Mouse (Mus musculus) CH12.LX (cell line): ENCODE measurements at regions not wholly inside any gene's neighbourhood (a gene's known extent, or its start where the extent isn't known, plus 50 kb on each side); places are given as distances from the start of the nearest gene placed in this dataset.

ENCODE experiments used
- DNase-seq: peaks from one replicate; pipeline ENCODE4 v3.0.0-alpha.2; 2013; ENCODE audit errors: extremely low read depth
- H3K27ac ChIP-seq: 2 replicates; pipeline ENCODE4 v1.5.1; 2012; ENCODE audit warnings: low read depth, mild to moderate bottlenecking, control low read depth, moderate library complexity; ENCODE audit not compliant: insufficient read depth
- H3K27me3 ChIP-seq: replicated peaks from 2 replicates; pipeline ENCODE3; 2012; ENCODE audit warnings: inconsistent platforms
- H3K36me3 ChIP-seq, 2 experiments: replicated peaks in 1 of 2; 2 replicates each; pipeline versions ENCODE3 to v1.6.1; 2012; ENCODE audit warnings: inconsistent platforms in 1 of 2, low read length in 1 of 2, mild to moderate bottlenecking in 1 of 2, mixed read lengths in 1 of 2, moderate library complexity in 1 of 2; ENCODE audit not compliant: control insufficient read depth in 1 of 2, insufficient read depth in 1 of 2
- H3K4me1 ChIP-seq, 2 experiments: 2 replicates each; pipeline ENCODE4 v1.6.1; 2012; ENCODE audit warnings: inconsistent platforms in 1 of 2, moderate library complexity in 1 of 2; ENCODE audit not compliant: insufficient read depth in 2 of 2, control insufficient read depth in 1 of 2
- H3K4me2 ChIP-seq: 2 replicates; pipeline ENCODE4 v1.6.1; 2012; ENCODE audit warnings: low read depth, mild to moderate bottlenecking, control low read depth; ENCODE audit not compliant: poor library complexity, insufficient read depth, severe bottlenecking
- H3K4me3 ChIP-seq, 3 experiments: fragments of 150-350 bp in 1 of 3; sonication (generic) in 1 of 3; replicated peaks in 1 of 3; 2 replicates each; pipeline versions ENCODE3 to v1.5.1; 2011 to 2012; ENCODE audit warnings: low read depth in 2 of 3, low read length in 2 of 3, mild to moderate bottlenecking in 2 of 3, moderate library complexity in 2 of 3, control low read depth in 1 of 3, improper control_type of control experiment in 1 of 3, inconsistent platforms in 1 of 3, mixed read lengths in 1 of 3; ENCODE audit not compliant: poor library complexity in 1 of 3
- H3K79me2 ChIP-seq: replicated peaks from 2 replicates; pipeline ENCODE4 v1.6.1; 2012; ENCODE audit warnings: mild to moderate bottlenecking, moderate library complexity; ENCODE audit not compliant: control insufficient read depth, poor library complexity, insufficient read depth, severe bottlenecking; ENCODE audit errors: extremely low read depth
- H3K9ac ChIP-seq: 2 replicates; pipeline ENCODE4 v1.6.1; 2012; ENCODE audit warnings: low read depth, mild to moderate bottlenecking, control low read depth, moderate library complexity; ENCODE audit not compliant: insufficient read depth
- H3K9me3 ChIP-seq: replicated peaks from 2 replicates; pipeline ENCODE3; 2012; ENCODE audit warnings: low read length, inconsistent platforms, mixed read lengths
- CHD2 ChIP-seq: IDR thresholded peaks from 2 replicates; pipeline ENCODE4 v1.6.1; 2011; ENCODE audit warnings: low read length, improper control_type of control experiment
- E2F4 ChIP-seq: IDR thresholded peaks from 2 replicates; pipeline ENCODE4 v1.6.1; 2011; ENCODE audit warnings: low read depth, low read length, improper control_type of control experiment; ENCODE audit not compliant: insufficient replicate concordance
- EP300 ChIP-seq: IDR thresholded peaks from 2 replicates; pipeline ENCODE4 v1.6.1; 2011; ENCODE audit warnings: low read length, improper control_type of control experiment
- JUN ChIP-seq: IDR thresholded peaks from 2 replicates; pipeline ENCODE4 v1.6.1; 2011; ENCODE audit warnings: low read depth, mild to moderate bottlenecking, low read length, improper control_type of control experiment, moderate library complexity; ENCODE audit not compliant: insufficient read depth
- MAX ChIP-seq: IDR thresholded peaks from 2 replicates; pipeline ENCODE4 v1.6.1; 2011; ENCODE audit warnings: low read length, improper control_type of control experiment
- MYC ChIP-seq: IDR thresholded peaks from 2 replicates; pipeline ENCODE4 v1.6.1; 2011; ENCODE audit warnings: low read depth, mild to moderate bottlenecking, improper control_type of control experiment, low read length
- NELFE ChIP-seq: IDR thresholded peaks from 2 replicates; pipeline ENCODE4 v1.6.1; 2011; ENCODE audit warnings: low read depth, low read length, improper control_type of control experiment
- NRF1 ChIP-seq: IDR thresholded peaks from 2 replicates; pipeline ENCODE4 v1.6.1; 2014; ENCODE audit warnings: low read depth, mild to moderate bottlenecking, inconsistent platforms, low read length, improper control_type of control experiment, moderate library complexity
- PAX5 ChIP-seq: IDR thresholded peaks from 2 replicates; pipeline ENCODE4 v1.6.1; 2012; ENCODE audit warnings: low read length, inconsistent platforms, mixed read lengths
- POLR2AphosphoS2 ChIP-seq: IDR thresholded peaks from 2 replicates; pipeline ENCODE4 v1.6.1; 2011; ENCODE audit warnings: low read depth, low read length, improper control_type of control experiment
- SMC3 ChIP-seq: IDR thresholded peaks from 2 replicates; pipeline ENCODE4 v1.6.1; 2011; ENCODE audit warnings: low read depth, low read length, improper control_type of control experiment
- TBP ChIP-seq: conservative IDR thresholded peaks from 2 replicates; pipeline ENCODE4 v1.6.1; 2011; ENCODE audit warnings: low read depth, low read length, improper control_type of control experiment
- TCF12 ChIP-seq: IDR thresholded peaks from 2 replicates; pipeline ENCODE4 v1.6.1; 2014; ENCODE audit warnings: low read depth, mild to moderate bottlenecking, inconsistent platforms, low read length, improper control_type of control experiment
- UBTF ChIP-seq: IDR thresholded peaks from 2 replicates; pipeline ENCODE4 v1.6.1; 2012; ENCODE audit warnings: low read depth, mild to moderate bottlenecking, inconsistent platforms, low read length, improper control_type of control experiment, moderate library complexity
- USF1 ChIP-seq: IDR thresholded peaks from 2 replicates; pipeline ENCODE4 v1.6.1; 2014; ENCODE audit warnings: low read depth, mild to moderate bottlenecking, inconsistent platforms, low read length, improper control_type of control experiment
- ZKSCAN1 ChIP-seq: IDR thresholded peaks from 2 replicates; pipeline ENCODE4 v1.6.1; 2012; ENCODE audit warnings: low read depth, inconsistent platforms, low read length, improper control_type of control experiment, borderline replicate concordance
- ZMIZ1 ChIP-seq: IDR thresholded peaks from 2 replicates; pipeline ENCODE4 v1.6.1; 2012; ENCODE audit warnings: low read depth, mild to moderate bottlenecking, inconsistent platforms, low read length, improper control_type of control experiment
- dilution Hi-C: fragments of 300-500 bp; cut with MboI; formaldehyde crosslinking; loops from 2 replicates; pipeline ENCODE4 v1.14.3; 2020; ENCODE audit warnings: low sequenced_read_pairs; ENCODE audit not compliant: extremely low pct_unique_long_range_greater_than_20kb, extremely low pct_ligation_motif_present
- in situ Hi-C: fragments of 300-500 bp; cut with MboI; formaldehyde crosslinking; loops from 3 replicates; pipeline ENCODE4 v1.14.3; 2019; ENCODE audit warnings: low sequenced_read_pairs, low pct_ligation_motif_present, low pct_unique_long_range_greater_than_20kb, mixed read lengths

DNA sequence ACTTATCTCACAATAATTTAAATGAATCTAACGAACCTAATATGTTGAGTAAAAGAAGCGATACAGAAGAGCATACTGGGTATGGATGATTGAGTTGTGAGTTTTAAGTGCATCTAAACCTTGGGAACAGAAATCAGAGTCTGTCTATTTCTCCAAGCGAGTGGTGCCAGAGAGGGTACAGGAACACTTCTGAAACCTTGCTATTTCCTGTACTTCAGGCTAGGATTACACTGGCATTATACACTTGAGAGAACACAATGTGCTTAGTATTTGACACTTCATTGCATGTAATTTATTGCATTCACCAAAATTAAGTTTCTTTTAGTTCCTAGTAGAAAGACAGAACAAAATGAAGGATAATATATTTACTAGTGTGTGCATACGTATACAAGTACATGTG, 54.0 kb upstream of the Npy2r start:
- Histone ChIP-seq H3K4me2 (no peak overlapping the region), H3K4me1 (no peaks in the 10 kb centered on the region), H3K9ac (no peak overlapping the region), H3K27ac (no peak overlapping the region), H3K36me3 (no peaks in the 10 kb centered on the region), H3K4me3 (no peak overlapping the region), H3K9me3 (no peaks in the 10 kb centered on the region), H3K27me3 (no peaks in the 10 kb centered on the region), H3K79me2 (no peaks in the 10 kb centered on the region)
- in situ Hi-C loops (no loop called here), dilution Hi-C loops (no loop called here)
- no peak for DNase-seq
- TF ChIP-seq CHD2: no peak
- TF ChIP-seq ZMIZ1: no peak
- TF ChIP-seq TCF12: no peak
- no peak for TF ChIP-seq UBTF
- no peak for TF ChIP-seq TBP
- no peak for TF ChIP-seq EP300
- TF ChIP-seq NRF1: no peak
- TF ChIP-seq E2F4: no peak
- no peak for TF ChIP-seq ZKSCAN1
- no peak for TF ChIP-seq PAX5

DNA sequence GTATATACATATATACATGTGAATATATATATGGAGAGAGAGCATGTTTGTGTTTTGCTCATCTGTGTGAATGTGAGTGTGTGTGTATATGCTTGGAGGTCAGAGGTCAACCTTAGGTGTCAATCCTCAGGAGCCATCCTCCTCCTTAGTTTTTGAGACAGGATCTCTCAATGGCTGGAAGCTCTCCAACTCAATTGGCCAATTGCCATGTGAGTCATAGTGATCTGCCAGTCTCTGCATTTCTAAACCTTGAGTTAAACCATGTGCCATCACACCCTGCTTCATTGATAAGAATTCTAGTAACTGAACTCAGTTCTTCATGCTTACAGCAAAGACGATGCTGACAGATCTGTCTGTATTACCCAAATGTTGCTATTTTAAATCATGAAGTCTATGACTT, 50.8 kb upstream of the Npy2r start:
- no peak overlapping the region for H3K4me2 ChIP-seq
- no peaks in the 10 kb centered on the region for H3K27me3 ChIP-seq
- no peaks in the 10 kb centered on the region for H3K4me1 ChIP-seq
- no peaks in the 10 kb centered on the region for H3K9me3 ChIP-seq
- dilution Hi-C loops (no loop called here), in situ Hi-C loops (no loop called here)
- H3K79me2 ChIP-seq: no peaks in the 10 kb centered on the region
- no peak overlapping the region for H3K27ac ChIP-seq
- no peaks in the 10 kb centered on the region for H3K36me3 ChIP-seq
- no peak for DNase-seq
- TF ChIP-seq MYC (no peak), USF1 (no peak), MAX (no peak), SMC3 (no peak), JUN (no peak), POLR2AphosphoS2 (no peak), NELFE (no peak), EP300 (no peak), ZKSCAN1 (no peak), CHD2 (no peak)
- H3K4me3 ChIP-seq: no peak overlapping the region
- no peak overlapping the region for H3K9ac ChIP-seq
